ENCODE assay signal across 8 mouse cellular contexts in genomic region chr17:34030861-34031326, GRCm38 (mm10). TPM values are rescaled to one million over a fixed set of nuclear protein-coding genes. Genes with fewer than 3 reads are reported as not detected.
DNase-seq lines count a peak whose midpoint lies in the region; ATAC-seq and TF ChIP-seq lines count a peak whose summit lies in the region.

No protein-coding gene starts in this region.

- DNase-seq in heart, postnatal 14 days, result no peak
- DNase-seq in urinary bladder, postnatal 10 days (ENCODE audit: low spot score), result no peak
- DNase-seq in urinary bladder, postnatal 25 days (ENCODE audit: low spot score), result no peak

- no peaks in the 10 kb centered on the region for H3K27me3 ChIP-seq in heart, embryonic 15.5 days
- no peaks in the 10 kb centered on the region for H3K27me3 ChIP-seq in ES-Bruce4 (ENCODE audit: control insufficient read depth, insufficient read depth, low read length, poor library complexity, severe bottlenecking)
- H3K27me3 ChIP-seq in limb, embryonic 12.5 days, result no peaks in the 10 kb centered on the region
- no peaks in the 10 kb centered on the region for H3K27me3 ChIP-seq in small intestine, adult 2 months (ENCODE audit: control insufficient read depth, insufficient read depth, low read length)

- H3K9me3 ChIP-seq in heart, embryonic 15.5 days (replicated peaks), result no peaks in the 10 kb centered on the region
- no peaks in the 10 kb centered on the region for H3K9me3 ChIP-seq in ES-Bruce4 (replicated peaks; ENCODE audit: control insufficient read depth, insufficient read depth, low read length, poor library complexity, severe bottlenecking)
- no peaks in the 10 kb centered on the region for H3K9me3 ChIP-seq in limb, embryonic 12.5 days

- 0 out of 2 replicates have a peak, but pooled peaks have one; percentile 0 for ATAC-seq in heart, embryonic 15.5 days (replicated peaks; ENCODE audit: insufficient number of reproducible peaks, insufficient read depth, low FRiP score, low read depth)
- no peak for ATAC-seq in limb, embryonic 12.5 days (ENCODE audit: insufficient number of reproducible peaks, insufficient read depth, low FRiP score, low TSS enrichment, low read depth)

- no peak for TF ChIP-seq EP300 in ES-Bruce4 (IDR thresholded peaks at IDR 0.05; ENCODE audit: insufficient read depth, low read depth, low read length)

- peak overlapping the region; percentile 99 for H3K27ac ChIP-seq in heart, embryonic 15.5 days
- H3K27ac ChIP-seq in ES-Bruce4 (ENCODE audit: insufficient read depth, low read length), result peak overlapping the region; percentile 37
- peak overlapping the region; percentile 86 for H3K27ac ChIP-seq in embryonic fibroblast, embryonic 13.5 days (ENCODE audit: insufficient read depth, low read length)
- peak overlapping the region; percentile 95 for H3K27ac ChIP-seq in limb, embryonic 12.5 days
- peak overlapping the region; percentile 54 for H3K27ac ChIP-seq in small intestine, adult 2 months (ENCODE audit: insufficient read depth, low read depth, low read length)

- TF ChIP-seq POLR2A in ES-Bruce4 (IDR thresholded peaks at IDR 0.05; ENCODE audit: insufficient read depth, low read length), result no peak
- TF ChIP-seq POLR2A in embryonic fibroblast, embryonic 13.5 days (IDR thresholded peaks at IDR 0.05; ENCODE audit: low read depth, low read length), result peak; percentile 62
- no peak for TF ChIP-seq POLR2A in small intestine, adult 2 months (IDR thresholded peaks at IDR 0.05; ENCODE audit: low read depth, low read length)

- no peak for TF ChIP-seq CTCF in ES-Bruce4 (IDR thresholded peaks at IDR 0.05; ENCODE audit: low read depth, low read length)
- no peak for TF ChIP-seq CTCF in embryonic fibroblast, embryonic 13.5 days (IDR thresholded peaks at IDR 0.05; ENCODE audit: borderline replicate concordance, insufficient read depth, low read length)
- no peak for TF ChIP-seq CTCF in small intestine, adult 2 months (IDR thresholded peaks at IDR 0.05; ENCODE audit: extremely low read depth, insufficient read length, insufficient replicate concordance, low read depth, low read length)

- 3% methylated on average over 20 of the region's 20 CpGs for WGBS in heart, embryonic 15.5 days
- WGBS in limb, embryonic 12.5 days, result 6% methylated on average over 20 of the region's 20 CpGs
- 2% methylated on average over 20 of the region's 20 CpGs for WGBS in small intestine, adult 2 months

- peak overlapping the region; percentile 91 for H3K4me3 ChIP-seq in heart, embryonic 15.5 days
- peak overlapping the region; percentile 93 for H3K4me3 ChIP-seq in ES-Bruce4 (ENCODE audit: low read depth, low read length)
- peak overlapping the region; percentile 75 for H3K4me3 ChIP-seq in embryonic fibroblast, embryonic 13.5 days (ENCODE audit: insufficient read depth, low read length)
- H3K4me3 ChIP-seq in limb, embryonic 12.5 days (replicated peaks), result peak overlapping the region; percentile 88
- peak overlapping the region; percentile 89 for H3K4me3 ChIP-seq in small intestine, adult 2 months (ENCODE audit: low read depth, low read length)

- peak overlapping the region; percentile 96 for H3K9ac ChIP-seq in heart, embryonic 15.5 days
- H3K9ac ChIP-seq in ES-Bruce4 (ENCODE audit: low read depth, poor library complexity, severe bottlenecking), result peak overlapping the region; percentile 97
- peak overlapping the region; percentile 94 for H3K9ac ChIP-seq in limb, embryonic 12.5 days (replicated peaks)

- intact Hi-C loops in heart, postnatal 14 days (cut with DNase I), result loop anchor here (5.0 kb wide), 1 partner anchor 86 kb away; the partner anchor contains the start of gene H2-DMa

- peaks cover 42% of the 10 kb centered on the region for H3K36me3 ChIP-seq in heart, embryonic 15.5 days
- H3K36me3 ChIP-seq in ES-Bruce4 (ENCODE audit: control insufficient read depth, insufficient read depth, low read length, poor library complexity, severe bottlenecking), result peaks cover 25% of the 10 kb centered on the region
- peaks cover 54% of the 10 kb centered on the region for H3K36me3 ChIP-seq in limb, embryonic 12.5 days
- peaks cover 25% of the 10 kb centered on the region for H3K36me3 ChIP-seq in small intestine, adult 2 months (ENCODE audit: control insufficient read depth, insufficient read depth, low read length)

- H3K4me1 ChIP-seq in heart, embryonic 15.5 days (replicated peaks), result peaks cover 66% of the 10 kb centered on the region
- H3K4me1 ChIP-seq in ES-Bruce4 (ENCODE audit: control insufficient read depth, insufficient read depth, low read length), result peaks cover 5% of the 10 kb centered on the region
- H3K4me1 ChIP-seq in embryonic fibroblast, embryonic 13.5 days (ENCODE audit: control insufficient read depth, insufficient read depth, low read length), result peaks cover 22% of the 10 kb centered on the region
- H3K4me1 ChIP-seq in limb, embryonic 12.5 days (replicated peaks), result peaks cover 57% of the 10 kb centered on the region
- peaks cover 26% of the 10 kb centered on the region for H3K4me1 ChIP-seq in small intestine, adult 2 months (ENCODE audit: control insufficient read depth, insufficient read depth, insufficient read length, low read length)

- H3K4me2 ChIP-seq in heart, embryonic 15.5 days, result peak overlapping the region; percentile 89
- peak overlapping the region; percentile 99 for H3K4me2 ChIP-seq in limb, embryonic 12.5 days

RNA-seq across cellular contexts. Expression of gene Slc39a7, which starts 0.6 kb away (rescaled TPM):
- 97.8 and 133 TPM in 2 replicates for polyA plus RNA-seq in heart, embryonic 15.5 days (2015; fragmentation: Nextera tagmentation; extraction: Ambion mirVana)
- 10 to 100 TPM; 63.2 to 63.3 TPM for total RNA-seq in heart, postnatal 14 days (2021)
- polyA plus RNA-seq in ES-Bruce4 (2011; ENCODE audit: insufficient read depth, insufficient read length, low read depth, missing spikeins), result 57.2 and 68.8 TPM in 2 replicates
- polyA plus RNA-seq in embryonic fibroblast, embryonic 13.5 days (2011; ENCODE audit: insufficient read length, low read depth, missing spikeins), result 181 and 191 TPM in 2 replicates
- 179 and 191 TPM in 2 replicates for polyA plus RNA-seq in limb, embryonic 12.5 days (2016; fragmentation: Nextera tagmentation; extraction: Ambion mirVana)
- polyA plus RNA-seq in small intestine, adult 2 months (2012; rRNA removed), result 81.5 and 119 TPM in 2 replicates

RNA-seq across cellular contexts. Expression of gene Rxrb, which starts 0.7 kb away (rescaled TPM):
- 26.8 and 38.5 TPM in 2 replicates for polyA plus RNA-seq in heart, embryonic 15.5 days (2015; fragmentation: Nextera tagmentation; extraction: Ambion mirVana)
- total RNA-seq in heart, postnatal 14 days (2021), result 10 to 100 TPM; 41.9 to 44.7 TPM
- 37.7 and 38.2 TPM in 2 replicates for polyA plus RNA-seq in ES-Bruce4 (2011; ENCODE audit: insufficient read depth, insufficient read length, low read depth, missing spikeins)
- polyA plus RNA-seq in embryonic fibroblast, embryonic 13.5 days (2011; ENCODE audit: insufficient read length, low read depth, missing spikeins), result 24.8 and 26.1 TPM in 2 replicates
- polyA plus RNA-seq in limb, embryonic 12.5 days (2016; fragmentation: Nextera tagmentation; extraction: Ambion mirVana), result 64.3 and 64.4 TPM in 2 replicates
- polyA plus RNA-seq in small intestine, adult 2 months (2012; rRNA removed), result 26.3 and 64.2 TPM in 2 replicates

RNA-seq across cellular contexts. Expression of gene H2-Ke6, which starts 3.0 kb away (rescaled TPM):
- polyA plus RNA-seq in heart, embryonic 15.5 days (2015; fragmentation: Nextera tagmentation; extraction: Ambion mirVana), result 47.4 and 56.2 TPM in 2 replicates
- 10 to 100 TPM; 80.6 to 88.2 TPM for total RNA-seq in heart, postnatal 14 days (2021)
- 19.0 and 26.1 TPM in 2 replicates for polyA plus RNA-seq in ES-Bruce4 (2011; ENCODE audit: insufficient read depth, insufficient read length, low read depth, missing spikeins)
- polyA plus RNA-seq in embryonic fibroblast, embryonic 13.5 days (2011; ENCODE audit: insufficient read length, low read depth, missing spikeins), result 16.7 and 16.9 TPM in 2 replicates
- polyA plus RNA-seq in limb, embryonic 12.5 days (2016; fragmentation: Nextera tagmentation; extraction: Ambion mirVana), result 54.4 and 56.8 TPM in 2 replicates
- 52.4 and 75.8 TPM in 2 replicates for polyA plus RNA-seq in small intestine, adult 2 months (2012; rRNA removed)

RNA-seq across cellular contexts. Expression of gene Ring1, which starts 6.4 kb away (rescaled TPM):
- polyA plus RNA-seq in heart, embryonic 15.5 days (2015; fragmentation: Nextera tagmentation; extraction: Ambion mirVana), result 15.8 and 20.8 TPM in 2 replicates
- total RNA-seq in heart, postnatal 14 days (2021), result 10 to 100 TPM; 12.2 to 14.6 TPM
- polyA plus RNA-seq in ES-Bruce4 (2011; ENCODE audit: insufficient read depth, insufficient read length, low read depth, missing spikeins), result 8.1 and 11.4 TPM in 2 replicates
- polyA plus RNA-seq in embryonic fibroblast, embryonic 13.5 days (2011; ENCODE audit: insufficient read length, low read depth, missing spikeins), result 12.2 and 13.8 TPM in 2 replicates
- polyA plus RNA-seq in limb, embryonic 12.5 days (2016; fragmentation: Nextera tagmentation; extraction: Ambion mirVana), result 21.6 and 25.3 TPM in 2 replicates
- polyA plus RNA-seq in small intestine, adult 2 months (2012; rRNA removed), result 15.5 and 29.9 TPM in 2 replicates

RNA-seq across cellular contexts. Expression of gene Col11a2, which starts 8.3 kb away (rescaled TPM):
- polyA plus RNA-seq in heart, embryonic 15.5 days (2015; fragmentation: Nextera tagmentation; extraction: Ambion mirVana), result 1.3 and 4.6 TPM in 2 replicates
- 1 to 10 TPM; 1.5 to 2.7 TPM for total RNA-seq in heart, postnatal 14 days (2021)
- 0.82 and 0.85 TPM in 2 replicates for polyA plus RNA-seq in ES-Bruce4 (2011; ENCODE audit: insufficient read depth, insufficient read length, low read depth, missing spikeins)
- 0.37 and 0.45 TPM in 2 replicates for polyA plus RNA-seq in embryonic fibroblast, embryonic 13.5 days (2011; ENCODE audit: insufficient read length, low read depth, missing spikeins)
- 17.5 and 31.9 TPM in 2 replicates for polyA plus RNA-seq in limb, embryonic 12.5 days (2016; fragmentation: Nextera tagmentation; extraction: Ambion mirVana)
- polyA plus RNA-seq in small intestine, adult 2 months (2012; rRNA removed), result 0.90 and 2.4 TPM in 2 replicates

Comparison
In these comparisons a context has a peak if more than half of its experiments do, and no peak if none do; other contexts are left out.
1. H3K27ac ChIP-seq: peak in every context shown above with its lines; median percentile 99 in heart, embryonic 15.5 days; 95 in limb, embryonic 12.5 days; 86 in embryonic fibroblast, embryonic 13.5 days; 54 in small intestine, adult 2 months; 37 in ES-Bruce4.